22 mouse cellular contexts compared by ENCODE assay signal in genomic region chr19:59579676-59580075, GRCm38 (mm10).
DNase-seq lines count a peak whose midpoint lies in the region; ATAC-seq lines count a peak whose summit lies in the region.
"Had no signal": no experiment of that assay in that cellular context is flagged by ENCODE, and none has a peak within 500 bp of the region (broad histone marks: within the 10 kb centered on the region; RNA-seq: fewer than 3 reads in every experiment).

No protein-coding gene starts in this region.

- H3K36me3 ChIP-seq in liver, embryonic 11.5 days (ENCODE audit: control insufficient read depth, insufficient read depth, low read length), result no peaks in the 10 kb centered on the region
- no peaks in the 10 kb centered on the region for H3K36me3 ChIP-seq in liver, embryonic 12.5 days
- H3K36me3 ChIP-seq: embryonic facial prominence, embryonic 12.5 days had no signal

- no peak for ATAC-seq in liver, embryonic 11.5 days (replicated peaks; ENCODE audit: low FRiP score)
- no peak for ATAC-seq in liver, embryonic 12.5 days
- ATAC-seq: CD4-positive, CD25-positive, alpha-beta regulatory T cell, adult 4 months; forebrain, embryonic 14.5 days; forebrain, embryonic 16.5 days had no signal

- 83% methylated on average over 1 of the region's 1 CpGs for whole genome bisulfite sequencing in liver, embryonic 11.5 days
- 63% methylated on average over 1 of the region's 1 CpGs for WGBS in liver, embryonic 12.5 days (ENCODE audit: insufficient replicate concordance)

- H3K4me2 ChIP-seq in liver, embryonic 11.5 days, result no peak overlapping the region
- H3K4me2 ChIP-seq in liver, embryonic 12.5 days, result no peak overlapping the region
- H3K4me2 ChIP-seq: embryonic facial prominence, embryonic 12.5 days had no signal

- no peak overlapping the region for H3K4me3 ChIP-seq in liver, embryonic 11.5 days (ENCODE audit: low read depth, low read length)
- no peak overlapping the region for H3K4me3 ChIP-seq in liver, embryonic 12.5 days
- H3K4me3 ChIP-seq: embryonic facial prominence, embryonic 12.5 days had no signal

- no peak overlapping the region for H3K9ac ChIP-seq in liver, embryonic 11.5 days (ENCODE audit: low read depth, low read length)
- no peak overlapping the region for H3K9ac ChIP-seq in liver, embryonic 12.5 days
- H3K9ac ChIP-seq: embryonic facial prominence, embryonic 12.5 days had no signal

- H3K4me1 ChIP-seq in liver, embryonic 11.5 days (replicated peaks; ENCODE audit: control insufficient read depth, insufficient read depth, low read length), result no peaks in the 10 kb centered on the region
- no peaks in the 10 kb centered on the region for H3K4me1 ChIP-seq in liver, embryonic 12.5 days
- H3K4me1 ChIP-seq: embryonic facial prominence, embryonic 12.5 days had no signal

- no peaks in the 10 kb centered on the region for H3K27me3 ChIP-seq in liver, embryonic 11.5 days (replicated peaks; ENCODE audit: control insufficient read depth, insufficient read depth, low read length)
- H3K27me3 ChIP-seq in liver, embryonic 12.5 days (replicated peaks), result no peaks in the 10 kb centered on the region
- H3K27me3 ChIP-seq: embryonic facial prominence, embryonic 12.5 days had no signal

- intact Hi-C loops in heart, postnatal 25 days (cut with DNase I), result no loop called here

- no peaks in the 10 kb centered on the region for H3K9me3 ChIP-seq in liver, embryonic 11.5 days (ENCODE audit: control insufficient read depth, low read length)
- no peaks in the 10 kb centered on the region for H3K9me3 ChIP-seq in liver, embryonic 12.5 days (replicated peaks)
- H3K9me3 ChIP-seq: embryonic facial prominence, embryonic 12.5 days had no signal

- H3K27ac ChIP-seq in liver, embryonic 11.5 days (ENCODE audit: low read depth, low read length), result no peak overlapping the region
- H3K27ac ChIP-seq in liver, embryonic 12.5 days, result no peak overlapping the region
- H3K27ac ChIP-seq: embryonic facial prominence, embryonic 12.5 days had no signal

- DNase-seq in heart, adult 11 months, result peak; percentile 65
- DNase-seq in heart, postnatal 25 days (ENCODE audit: low spot score), result no peak
- peak; percentile 17 for DNase-seq in liver, embryonic 11.5 days (ENCODE audit: low spot score)
- DNase-seq in testis, postnatal 10 days (ENCODE audit: low spot score), result peak; percentile 22
- DNase-seq in testis, postnatal 14 days (ENCODE audit: low spot score), result no peak
- no peak for DNase-seq in gastrocnemius, postnatal 10 days
- DNase-seq: adrenal gland, adult 2 months; adrenal gland, postnatal 10 days; adrenal gland, postnatal 25 days; B cell, adult 2 months; cerebellum, adult 11 months; cerebellum, adult 18-20 months; cerebellum, adult 8-10 months; cerebellum, adult 9-11 months; cerebellum, postnatal 14 days; cerebellum, postnatal 36 days; embryo, embryonic 11 days had no signal

Comparison
In these comparisons a context has a peak if more than half of its experiments do, and no peak if none do; other contexts are left out.
1. DNase-seq: peak in heart, adult 11 months (single experiment), liver, embryonic 11.5 days (single experiment) and testis, postnatal 10 days (single experiment); none in heart, postnatal 25 days (single experiment), testis, postnatal 14 days (single experiment) and gastrocnemius, postnatal 10 days (single experiment).